ENCODE assay signal across 24 mouse cellular contexts in the genomic region with DNA sequence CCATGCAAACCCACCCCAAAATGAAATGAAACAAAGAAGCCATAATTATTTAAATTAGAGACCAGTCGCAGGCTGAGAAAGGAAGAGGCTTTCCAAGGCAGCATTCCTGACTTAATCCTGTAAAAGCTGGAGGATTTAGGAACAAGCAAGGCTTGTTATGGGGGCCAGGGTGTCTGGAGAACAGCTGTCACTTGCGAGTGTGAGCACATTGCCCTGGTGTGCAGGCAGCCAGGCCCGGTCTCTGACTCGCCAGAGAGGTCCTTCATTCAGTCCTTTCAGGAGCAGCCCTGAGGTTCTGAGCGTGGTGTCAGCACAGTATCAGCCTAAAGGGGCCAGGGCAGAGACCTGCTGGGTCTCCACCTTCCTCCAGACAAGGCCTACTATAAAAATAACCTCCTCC. TPM values are rescaled to one million over a fixed set of nuclear protein-coding genes. Genes with fewer than 3 reads are reported as not detected.
DNase-seq lines count a peak whose midpoint lies in the region; ATAC-seq and TF ChIP-seq lines count a peak whose summit lies in the region.
"Had no signal": no experiment of that assay in that cellular context is flagged by ENCODE, and none has a peak within 500 bp of the region (broad histone marks: within the 10 kb centered on the region; RNA-seq: fewer than 3 reads in every experiment).

No protein-coding gene starts in this region.

- 60% methylated on average over 5 of the region's 5 CpGs for WGBS in intestine, embryonic 16.5 days
- 64% methylated on average over 5 of the region's 5 CpGs for WGBS in intestine, postnatal 0 days
- WGBS in embryonic facial prominence, embryonic 14.5 days, result 44% methylated on average over 5 of the region's 5 CpGs
- WGBS in cerebellum, adult 2 months, result 55% methylated on average over 5 of the region's 5 CpGs
- WGBS in kidney, embryonic 15.5 days, result 69% methylated on average over 5 of the region's 5 CpGs

- DNase-seq in brain, embryonic 14.5 days (ENCODE audit: low read depth), result peak; percentile 44
- peak; percentile 90 for DNase-seq in embryonic facial prominence, embryonic 14.5 days (ENCODE audit: low spot score)
- no peak for DNase-seq in cerebellum, adult 2 months
- no peak for DNase-seq in cerebellum, adult 9-11 months
- DNase-seq: cerebellum, postnatal 10 days; embryo, embryonic 11 days; gastrocnemius, postnatal 36 days; heart, postnatal 4 days; kidney, adult 18-20 months; kidney, postnatal 14 days; left cerebral cortex, postnatal 4 days; right cerebral cortex, postnatal 25 days; thymus, postnatal 36 days had no signal

- no peaks in the 10 kb centered on the region for H3K36me3 ChIP-seq in intestine, embryonic 16.5 days (ENCODE audit: control insufficient read depth, insufficient read depth, low read length)
- no peaks in the 10 kb centered on the region for H3K36me3 ChIP-seq in intestine, postnatal 0 days (ENCODE audit: control insufficient read depth, insufficient read depth)
- H3K36me3 ChIP-seq in embryonic facial prominence, embryonic 14.5 days (ENCODE audit: control insufficient read depth, insufficient read depth, low read length), result no peaks in the 10 kb centered on the region
- no peaks in the 10 kb centered on the region for H3K36me3 ChIP-seq in myocyte (ENCODE audit: control insufficient read depth, insufficient read depth)
- peaks cover 7% of the 10 kb centered on the region; the same call in 1 of the 2 replicates for H3K36me3 ChIP-seq in kidney, embryonic 15.5 days
- H3K36me3 ChIP-seq: heart, embryonic 15.5 days; hindbrain, embryonic 15.5 days; midbrain, embryonic 15.5 days had no signal

- no peak for TF ChIP-seq POLR2A in brain, embryonic 14.5 days (IDR thresholded peaks at IDR 0.05; ENCODE audit: borderline replicate concordance, extremely low read depth, insufficient read depth, insufficient read length, poor library complexity, severe bottlenecking)
- TF ChIP-seq POLR2A in myocyte (IDR thresholded peaks at IDR 0.05; ENCODE audit: insufficient read length, low read depth), result no peak
- no peak for TF ChIP-seq POLR2A in cerebellum, adult 2 months (IDR thresholded peaks at IDR 0.05; ENCODE audit: borderline replicate concordance, insufficient read depth, low read length)

- peak overlapping the region; percentile 31; the same call in 1 of the 2 replicates for H3K27ac ChIP-seq in intestine, embryonic 16.5 days (ENCODE audit: low read length)
- H3K27ac ChIP-seq in intestine, postnatal 0 days (ENCODE audit: low read depth, low read length), result no peak overlapping the region
- peak overlapping the region; percentile 44 for H3K27ac ChIP-seq in embryonic facial prominence, embryonic 14.5 days (replicated peaks; ENCODE audit: low read depth, low read length)
- H3K27ac ChIP-seq in cerebellum, adult 2 months (ENCODE audit: insufficient read depth, low read length), result no peak overlapping the region
- no peak overlapping the region for H3K27ac ChIP-seq in kidney, embryonic 15.5 days
- H3K27ac ChIP-seq: heart, embryonic 15.5 days; hindbrain, embryonic 15.5 days; layer of hippocampus, adult 2 months; left cerebral cortex, adult 2 months; liver, embryonic 14.5 days; midbrain, embryonic 15.5 days had no signal

- no peaks in the 10 kb centered on the region for H3K79me2 ChIP-seq in myocyte (ENCODE audit: control insufficient read depth, insufficient read depth)

- no peak overlapping the region for H3K4me2 ChIP-seq in intestine, embryonic 16.5 days (ENCODE audit: low read depth, low read length)
- no peak overlapping the region for H3K4me2 ChIP-seq in intestine, postnatal 0 days (replicated peaks; ENCODE audit: low read depth)
- no peak overlapping the region for H3K4me2 ChIP-seq in embryonic facial prominence, embryonic 14.5 days (ENCODE audit: low read depth, low read length)
- H3K4me2 ChIP-seq in myocyte (ENCODE audit: low read depth), result no peak overlapping the region
- no peak overlapping the region for H3K4me2 ChIP-seq in kidney, embryonic 15.5 days
- H3K4me2 ChIP-seq: heart, embryonic 15.5 days; hindbrain, embryonic 15.5 days; midbrain, embryonic 15.5 days had no signal

- no peak overlapping the region for H3ac ChIP-seq in myocyte (ENCODE audit: control insufficient read depth, insufficient read length)

- no peak overlapping the region for H3K4me3 ChIP-seq in intestine, embryonic 16.5 days (ENCODE audit: low read length)
- no peak overlapping the region for H3K4me3 ChIP-seq in intestine, postnatal 0 days (ENCODE audit: low read depth, low read length)
- H3K4me3 ChIP-seq in embryonic facial prominence, embryonic 14.5 days (ENCODE audit: low read depth, low read length), result no peak overlapping the region
- no peak overlapping the region for H3K4me3 ChIP-seq in myocyte
- no peak overlapping the region for H3K4me3 ChIP-seq in cerebellum, adult 2 months (replicated peaks; ENCODE audit: insufficient read depth, low read depth, low read length)
- no peak overlapping the region for H3K4me3 ChIP-seq in kidney, embryonic 15.5 days (replicated peaks)
- H3K4me3 ChIP-seq: heart, embryonic 15.5 days; hindbrain, embryonic 15.5 days; layer of hippocampus, adult 2 months; left cerebral cortex, adult 2 months; midbrain, embryonic 15.5 days had no signal

- H3K27me3 ChIP-seq in intestine, embryonic 16.5 days (replicated peaks; ENCODE audit: control insufficient read depth, insufficient read depth, low read length), result no peaks in the 10 kb centered on the region
- no peaks in the 10 kb centered on the region for H3K27me3 ChIP-seq in intestine, postnatal 0 days (replicated peaks; ENCODE audit: control insufficient read depth, insufficient read depth, low read length)
- no peaks in the 10 kb centered on the region for H3K27me3 ChIP-seq in embryonic facial prominence, embryonic 14.5 days (replicated peaks; ENCODE audit: control insufficient read depth, insufficient read depth, low read length)
- H3K27me3 ChIP-seq in myocyte (ENCODE audit: control insufficient read depth, insufficient read depth, insufficient read length), result peaks cover 5% of the 10 kb centered on the region
- H3K27me3 ChIP-seq in cerebellum, adult 2 months (ENCODE audit: control insufficient read depth, insufficient read depth, low read length), result no peaks in the 10 kb centered on the region
- H3K27me3 ChIP-seq in kidney, embryonic 15.5 days, result peaks cover 5% of the 10 kb centered on the region; the same call in 1 of the 2 replicates
- H3K27me3 ChIP-seq: heart, embryonic 15.5 days; hindbrain, embryonic 15.5 days; midbrain, embryonic 15.5 days had no signal

- ATAC-seq in intestine, embryonic 16.5 days, result no peak
- no peak for ATAC-seq in intestine, postnatal 0 days
- peak; percentile 75 for ATAC-seq in embryonic facial prominence, embryonic 14.5 days (ENCODE audit: low read depth)
- ATAC-seq in kidney, embryonic 15.5 days (replicated peaks; ENCODE audit: low FRiP score), result no peak
- ATAC-seq: forebrain, embryonic 16.5 days; midbrain, embryonic 15.5 days had no signal

- H3K9me3 ChIP-seq in intestine, embryonic 16.5 days (ENCODE audit: control insufficient read depth, low read length), result no peaks in the 10 kb centered on the region
- no peaks in the 10 kb centered on the region for H3K9me3 ChIP-seq in intestine, postnatal 0 days (ENCODE audit: control insufficient read depth)
- no peaks in the 10 kb centered on the region for H3K9me3 ChIP-seq in embryonic facial prominence, embryonic 14.5 days (ENCODE audit: control insufficient read depth, low read length)
- H3K9me3 ChIP-seq in kidney, embryonic 15.5 days (replicated peaks), result no peaks in the 10 kb centered on the region
- H3K9me3 ChIP-seq: heart, embryonic 15.5 days; hindbrain, embryonic 15.5 days; midbrain, embryonic 15.5 days had no signal

- no peak overlapping the region for H3K9ac ChIP-seq in intestine, embryonic 16.5 days (ENCODE audit: low read depth, low read length)
- no peak overlapping the region for H3K9ac ChIP-seq in intestine, postnatal 0 days (ENCODE audit: low read depth, low read length)
- H3K9ac ChIP-seq in embryonic facial prominence, embryonic 14.5 days (ENCODE audit: low read depth, low read length), result no peak overlapping the region
- H3K9ac ChIP-seq in kidney, embryonic 15.5 days, result no peak overlapping the region
- H3K9ac ChIP-seq: heart, embryonic 15.5 days; hindbrain, embryonic 15.5 days; liver, embryonic 14.5 days; midbrain, embryonic 15.5 days had no signal

- H3K4me1 ChIP-seq in intestine, embryonic 16.5 days (ENCODE audit: control insufficient read depth, insufficient read depth, low read length), result peaks cover 5% of the 10 kb centered on the region
- no peaks in the 10 kb centered on the region for H3K4me1 ChIP-seq in intestine, postnatal 0 days (replicated peaks; ENCODE audit: control insufficient read depth, insufficient read depth, low read length)
- H3K4me1 ChIP-seq in embryonic facial prominence, embryonic 14.5 days (ENCODE audit: control insufficient read depth, insufficient read depth, low read length), result peaks cover 7% of the 10 kb centered on the region
- peaks cover 3% of the 10 kb centered on the region; the same call in 1 of the 2 replicates for H3K4me1 ChIP-seq in cerebellum, adult 2 months (ENCODE audit: control insufficient read depth, insufficient read depth, low read length)
- peaks cover 19% of the 10 kb centered on the region for H3K4me1 ChIP-seq in kidney, embryonic 15.5 days
- H3K4me1 ChIP-seq: hindbrain, embryonic 15.5 days; midbrain, embryonic 15.5 days had no signal

- no peak for TF ChIP-seq CTCF in intestine, postnatal 0 days (IDR thresholded peaks at IDR 0.05; ENCODE audit: low read depth)
- TF ChIP-seq CTCF in brain, embryonic 14.5 days (IDR thresholded peaks at IDR 0.05; ENCODE audit: borderline replicate concordance, extremely low read depth, insufficient read depth, insufficient read length), result no peak
- TF ChIP-seq CTCF in cerebellum, adult 2 months (IDR thresholded peaks at IDR 0.05; ENCODE audit: borderline replicate concordance, insufficient read depth, low read depth, low read length), result no peak

TF ChIP-seq in myocyte, 11 proteins besides CTCF, POLR2A, EP300 and RAD21 (continues in another document):
- no peak for TF ChIP-seq SRF (IDR thresholded peaks at IDR 0.05; ENCODE audit: control insufficient read depth, insufficient read length, low read depth)
- no peak for TF ChIP-seq MAX (IDR thresholded peaks at IDR 0.05; ENCODE audit: low read depth)
- TF ChIP-seq MYOG (IDR thresholded peaks at IDR 0.05; ENCODE audit: control insufficient read depth in 1 of 3, insufficient read depth in 1 of 3, insufficient read length in 2 of 3, low read depth in 2 of 3), result peak in 2 of 3 experiments; percentile 70 to 83
- TF ChIP-seq TCF12 (IDR thresholded peaks at IDR 0.05; ENCODE audit: insufficient read depth, poor library complexity, severe bottlenecking), result no peak

RNA-seq across cellular contexts. Expression of a gene that starts 14.6 kb away (rescaled TPM):
- 0.29 and 0.43 TPM in 2 replicates for polyA plus RNA-seq in intestine, embryonic 16.5 days (2015; fragmentation: Nextera tagmentation; extraction: Ambion mirVana)
- 0.04 and 0.07 TPM in 2 replicates for polyA plus RNA-seq in intestine, postnatal 0 days (2015; fragmentation: Nextera tagmentation; extraction: Ambion mirVana)
- polyA plus RNA-seq in brain, embryonic 14.5 days (2012; rRNA removed), result 1.1 and 1.5 TPM in 2 replicates
- 4.7 and 5.0 TPM in 2 replicates for polyA plus RNA-seq in embryonic facial prominence, embryonic 14.5 days (2014; fragmentation: Nextera tagmentation; extraction: Ambion mirVana)
- 0.08 TPM for polyA plus RNA-seq in myocyte (2012; fragmentation: generic; extraction: Trizol)
- 0.05 TPM in 1 of 2 replicates, not detected in the other for polyA plus RNA-seq in cerebellum, adult 2 months (2012; rRNA removed)
- polyA plus RNA-seq in kidney, embryonic 15.5 days (2015; fragmentation: Nextera tagmentation; extraction: Ambion mirVana), result 18.1 and 18.8 TPM in 2 replicates

Comparison
In these comparisons a context has a peak if more than half of its experiments do, and no peak if none do; other contexts are left out.
1. H3K27ac ChIP-seq: peak in intestine, embryonic 16.5 days (single experiment) and embryonic facial prominence, embryonic 14.5 days (single experiment); none in intestine, postnatal 0 days (single experiment), cerebellum, adult 2 months (single experiment) and kidney, embryonic 15.5 days (single experiment).
2. DNase-seq: peak in brain, embryonic 14.5 days (single experiment) and embryonic facial prominence, embryonic 14.5 days (single experiment); none in cerebellum, adult 2 months (0 of 2) and cerebellum, adult 9-11 months (single experiment).